Mouse (Mus musculus) adrenal gland, postnatal 10 days (tissue): ENCODE measurements at regions not wholly inside any gene's neighbourhood (a gene's known extent, or its start where the extent isn't known, plus 50 kb on each side); places are given as distances from the start of the nearest gene placed in this dataset.
A peak's percentile ranks its signal among the peaks of the same experiment; 100 is the strongest.

ENCODE experiments used
- DNase-seq: peaks from one replicate; pipeline ENCODE4 v3.0.0; 2021; ENCODE audit warnings: mixed read lengths

- DNase-seq: no peak
Observed at GRCm38 (mm10) chr15:96183069-96183468, 104.2 kb upstream of the Arid2 start.

GRCm38 (mm10) chr15:96184666-96185065 lies 102.7 kb upstream of the Arid2 start:
- peak; percentile 5 for DNase-seq

DNA sequence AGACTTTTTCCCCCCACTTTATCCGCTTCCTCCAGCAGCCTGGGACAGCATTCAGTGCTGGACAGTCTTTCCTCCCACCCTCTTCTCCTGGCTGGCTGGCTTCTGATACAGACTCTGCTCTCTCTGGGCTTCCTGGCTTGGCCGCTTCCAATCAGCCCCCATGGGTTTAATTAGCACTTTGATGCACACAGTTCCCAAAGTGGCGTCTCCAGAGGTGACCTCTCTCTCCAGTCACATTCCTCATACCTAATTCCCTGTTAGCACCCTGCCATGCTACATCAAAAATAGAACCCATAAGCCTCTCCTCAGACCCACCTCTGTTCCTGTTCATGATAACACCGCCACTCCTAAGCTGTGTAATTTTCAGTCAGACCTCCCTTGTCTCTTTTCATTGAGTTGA lies 101.9 kb upstream of the Arid2 start:
- no peak for DNase-seq

GRCm38 (mm10) chr15:96185901-96186300 lies 101.4 kb upstream of the Arid2 start:
- no peak for DNase-seq

- no peak for DNase-seq
Observed at GRCm38 (mm10) chr15:96189551-96189950, 97.8 kb upstream of the Arid2 start.

DNA sequence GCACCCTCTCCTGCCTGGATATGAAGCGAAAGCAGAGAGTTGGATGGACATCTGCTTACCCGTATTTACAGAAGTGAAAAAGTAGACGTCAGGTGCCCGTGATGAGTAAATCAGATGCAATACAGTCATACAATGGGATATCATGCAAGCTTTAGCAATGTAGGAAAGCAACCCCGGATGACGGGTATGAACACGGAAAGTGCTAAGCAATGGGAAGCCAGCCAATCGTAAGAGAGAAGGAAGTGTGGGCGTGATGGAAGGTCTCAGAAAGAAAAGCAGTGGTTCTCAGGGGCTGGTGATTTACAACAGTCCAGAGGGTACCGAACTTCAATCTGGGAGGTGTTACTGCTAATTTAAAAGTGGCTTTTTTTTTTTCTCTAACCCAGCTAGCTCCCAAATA lies 89.9 kb upstream of the Arid2 start:
- no peak for DNase-seq

DNA sequence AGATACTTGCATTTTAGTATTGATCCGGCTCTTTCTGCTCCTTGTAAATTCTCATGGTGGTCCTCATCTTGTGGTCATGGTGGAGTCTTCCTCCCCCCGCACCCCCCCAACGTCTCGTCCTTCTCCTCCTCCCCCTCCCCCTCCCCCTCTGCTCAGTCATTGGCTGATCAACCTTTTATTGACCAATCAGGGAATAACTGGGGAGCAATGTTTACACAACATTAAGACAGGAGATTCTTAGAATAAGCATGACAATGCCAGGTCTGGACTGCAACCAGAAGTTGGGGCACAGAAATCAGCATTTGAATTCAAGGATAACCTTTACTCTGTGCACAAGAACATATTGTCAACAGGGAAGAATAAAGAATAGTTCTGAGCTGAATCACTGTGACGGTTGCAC lies 89.4 kb upstream of the Arid2 start:
- DNase-seq: no peak

DNA sequence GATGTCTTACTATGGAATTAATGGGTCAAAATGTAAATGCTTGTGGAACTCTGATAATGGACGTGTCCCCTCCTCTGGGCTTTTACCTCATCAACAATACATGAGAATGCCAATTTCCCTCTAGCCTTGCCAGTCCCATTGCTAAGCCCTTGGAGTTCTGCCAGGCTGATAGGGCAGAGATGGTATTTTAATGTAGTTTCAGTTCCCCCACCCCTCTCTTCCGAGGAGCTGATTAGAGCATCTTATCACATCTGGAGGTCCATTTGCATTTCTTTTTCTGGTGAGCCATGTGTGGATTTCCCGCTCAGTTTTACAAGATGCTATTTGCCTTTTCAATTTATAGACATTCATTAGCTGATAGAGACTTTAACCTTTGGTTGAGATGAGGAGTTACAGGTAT lies 86.0 kb upstream of the Arid2 start:
- DNase-seq: no peak

DNA sequence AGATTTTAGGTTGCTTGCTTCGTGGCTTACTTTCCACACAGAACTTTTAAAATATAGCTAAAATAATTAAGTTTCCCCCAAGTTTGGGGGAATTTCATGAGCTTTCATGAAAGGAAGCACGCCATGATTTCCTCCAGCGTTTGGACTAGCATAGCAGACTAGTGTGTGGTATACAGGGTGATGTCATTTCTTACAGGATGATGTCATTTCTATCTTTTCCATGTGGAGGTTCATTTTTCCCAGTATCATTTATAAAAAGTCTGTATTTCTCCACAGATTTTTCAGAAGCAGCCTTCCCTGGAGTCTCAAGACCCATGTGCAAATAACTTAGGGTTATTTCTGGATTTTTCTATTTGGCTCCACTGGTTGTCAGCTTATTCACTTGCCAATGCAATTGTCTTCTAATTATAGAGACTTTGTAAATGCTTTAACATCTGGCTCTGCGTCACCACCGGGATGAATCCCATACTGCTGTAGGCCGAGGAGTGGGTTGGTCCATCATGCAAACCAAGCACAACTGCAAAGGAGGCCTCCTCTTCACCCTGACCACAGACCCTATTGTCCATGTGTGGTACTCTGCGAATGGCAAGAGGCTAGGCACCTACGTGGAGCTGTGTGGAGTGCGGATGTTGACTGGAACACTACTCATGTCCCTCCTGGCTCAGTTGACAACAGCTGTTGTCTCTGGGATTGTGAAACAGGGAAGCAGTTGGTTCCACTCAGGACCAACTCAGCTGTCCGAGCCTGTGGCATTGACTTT lies 85.4 kb upstream of the Arid2 start:
- no peak for DNase-seq

- DNase-seq: no peak
Observed at GRCm38 (mm10) chr15:96204187-96204586, 83.1 kb upstream of the Arid2 start.

GRCm38 (mm10) chr15:96204623-96205022 lies 82.7 kb upstream of the Arid2 start:
- DNase-seq: no peak

DNA sequence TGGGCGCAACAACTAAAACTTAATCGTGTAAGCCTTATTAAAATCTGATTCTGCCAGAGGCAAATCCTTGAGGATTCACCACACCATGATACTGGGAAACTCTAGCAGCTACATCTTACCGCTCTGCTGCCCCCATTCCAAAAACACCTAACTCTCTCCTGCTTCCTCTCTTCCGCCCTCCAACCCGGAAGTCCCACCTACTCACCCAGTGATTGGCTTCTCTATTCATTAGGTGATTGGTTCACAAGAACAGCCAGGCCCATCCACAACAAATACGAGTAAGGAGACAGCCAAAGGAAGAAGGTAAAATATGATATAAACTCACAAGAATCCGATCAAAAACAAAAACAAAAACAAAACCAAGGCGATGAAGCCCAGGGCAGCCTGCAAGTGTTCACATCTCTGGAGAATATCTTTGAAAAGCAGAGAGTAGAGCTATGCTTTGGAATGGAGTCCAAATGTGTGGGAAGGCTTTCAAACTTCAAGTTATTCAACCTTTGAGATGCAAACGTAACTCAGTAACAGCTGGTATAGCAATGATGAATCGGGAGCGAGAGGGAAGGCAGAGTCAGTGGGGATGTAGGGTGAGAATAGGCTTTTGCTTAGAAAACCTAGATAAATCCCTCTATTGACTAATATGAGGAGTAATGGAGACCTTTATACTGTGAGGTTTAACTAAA lies 76.5 kb upstream of the Arid2 start:
- no peak for DNase-seq

GRCm38 (mm10) chr15:96213541-96214312 lies 73.6 kb upstream of the Arid2 start:
- no peak for DNase-seq

GRCm38 (mm10) chr15:96217896-96218295 lies 69.4 kb upstream of the Arid2 start:
- DNase-seq: no peak

DNA sequence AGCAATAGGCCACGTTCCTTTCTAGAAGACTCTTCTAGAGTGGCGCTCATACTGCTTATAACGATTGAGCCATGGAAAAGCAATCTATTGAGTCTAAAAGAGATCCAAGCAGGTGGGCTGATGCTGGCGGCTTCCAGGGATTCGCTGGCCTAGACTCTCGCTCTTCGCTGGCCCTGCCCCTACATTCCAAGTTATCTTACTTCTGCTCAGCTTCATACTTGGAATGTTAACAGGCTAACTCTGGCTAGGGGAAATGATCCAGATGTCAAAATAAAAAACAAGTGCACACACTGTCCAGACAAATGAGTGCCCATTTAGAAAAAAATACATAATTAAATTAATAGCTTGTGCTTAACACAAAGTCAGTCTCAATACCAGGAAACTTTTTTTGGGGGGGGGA lies 67.6 kb upstream of the Arid2 start:
- no peak for DNase-seq

- DNase-seq: no peak
Observed at GRCm38 (mm10) chr15:96231969-96232368, 55.3 kb upstream of the Arid2 start.

DNA sequence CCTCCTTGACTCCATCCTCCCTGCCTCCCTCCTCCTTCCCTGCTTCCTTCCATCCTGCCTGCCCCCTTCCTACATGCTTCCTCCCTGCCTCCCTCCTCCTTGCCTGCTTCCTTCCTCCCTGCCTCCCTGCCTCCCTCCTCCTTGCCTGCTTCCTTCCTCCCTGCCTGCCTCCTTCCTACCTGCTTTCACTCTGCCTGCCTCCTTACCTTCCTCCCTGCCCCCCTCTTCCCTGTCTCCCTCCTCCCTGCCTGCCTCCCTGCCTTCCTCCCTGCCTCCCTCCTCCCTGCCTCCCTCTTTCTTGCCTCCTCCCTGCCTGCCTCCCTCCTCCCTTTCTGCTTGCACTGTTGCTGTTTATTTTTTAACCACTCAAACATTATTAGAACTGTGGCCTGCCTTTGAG lies 54.2 kb upstream of the Arid2 start:
- DNase-seq: no peak

DNA sequence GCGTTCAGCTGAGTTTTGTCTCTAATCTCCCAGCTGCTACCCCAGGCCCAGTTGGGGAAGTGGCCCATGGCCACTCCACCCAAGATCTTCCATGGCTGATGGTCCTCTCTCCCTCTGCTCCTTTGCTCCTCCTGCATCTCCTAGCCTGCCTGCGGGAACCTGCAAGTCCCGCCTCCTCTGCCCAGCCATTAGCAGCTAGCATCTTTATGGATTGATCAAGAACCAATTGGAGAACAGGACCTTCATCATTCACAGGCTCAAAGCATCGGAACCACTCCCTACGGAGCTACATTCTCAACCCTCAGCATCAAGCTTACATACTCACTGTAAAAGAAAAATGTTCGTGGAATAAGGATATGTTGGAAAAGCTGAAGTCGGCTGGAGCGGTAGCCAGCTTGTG lies 52.5 kb upstream of the Arid2 start:
- no peak for DNase-seq
